Mouse (Mus musculus) left cerebral cortex, adult 6 months (tissue): Measurements from ENCODE around the gene Gm36176. TPM values are rescaled to one million over a fixed set of nuclear protein-coding genes. Genes with fewer than 3 reads are reported as not detected.

ENCODE experiments used
- long read RNA-seq, 2 experiments: library from polyadenylated mRNA; unstranded; transcript quantifications; one replicate each; pipeline ENCODE4 v2.0.0; 2019 to 2020
- polyA plus RNA-seq: library from polyadenylated mRNA; unstranded; fragments of <200 nt; fragmentation: Nextera tagmentation; gene quantifications from 2 replicates; pipeline ENCODE4 v1.2.3, GENCODE M21; 2021

Gm36176 gene
- not detected in 2 replicates for polyA plus RNA-seq
- long read RNA-seq, experiment 1, result 0 reads
- long read RNA-seq, experiment 2, result 0 reads

DNA sequence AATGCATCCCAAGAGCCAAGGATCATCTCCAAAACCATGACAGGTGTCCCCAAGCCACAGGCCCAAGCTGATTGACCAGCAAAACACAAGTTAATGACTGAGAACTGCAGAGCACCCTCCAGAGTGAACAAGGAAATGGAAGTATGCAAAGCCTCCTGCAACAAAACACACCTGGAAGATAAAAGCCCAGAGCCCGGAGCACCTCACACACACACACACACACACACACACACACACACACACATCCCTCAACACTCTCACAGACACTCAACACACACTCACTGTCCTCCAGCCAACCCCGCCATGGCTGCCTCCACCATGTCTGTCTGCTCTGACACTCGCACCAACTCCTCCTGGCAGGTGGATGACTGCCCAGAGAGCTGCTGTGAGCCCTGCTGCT, at the start of gene Gm36176:
Gene Gm36176, plus strand, starts transcription at position 301 of the 400 bp plus-strand sequence.

DNA sequence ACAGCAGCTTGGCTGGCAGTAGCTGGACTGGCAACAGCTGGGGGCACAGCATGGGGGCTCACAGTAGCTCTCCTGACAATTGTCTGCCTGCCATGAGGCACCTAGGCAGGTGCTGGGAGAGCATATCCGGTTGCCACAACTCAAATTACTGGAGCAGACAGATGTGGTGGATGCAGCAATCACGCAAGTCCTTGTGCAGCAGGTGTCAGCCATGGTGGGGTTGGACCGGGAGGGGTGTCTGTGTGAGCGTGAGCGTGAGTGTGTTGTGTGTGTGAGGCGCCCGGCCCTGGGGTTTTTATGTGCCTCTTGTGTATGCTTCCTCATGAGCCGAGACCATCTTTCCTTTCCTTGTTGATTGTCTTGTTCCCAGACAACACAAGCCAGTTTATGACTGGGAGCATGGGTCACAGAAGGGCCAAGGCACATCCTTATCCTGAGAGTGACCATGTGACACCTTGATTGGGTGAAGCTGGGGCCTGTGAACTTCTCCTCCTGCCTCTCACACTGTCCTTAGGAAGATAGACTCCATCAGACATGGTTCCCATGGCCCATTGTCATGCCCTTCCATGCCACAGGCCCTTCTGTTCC, 47.6 kb upstream of the Gm36176 start, which contains the start of gene Gm19668:
Gene Gm19668, minus strand, starts transcription at position 213 of the 588 bp plus-strand sequence.

DNA sequence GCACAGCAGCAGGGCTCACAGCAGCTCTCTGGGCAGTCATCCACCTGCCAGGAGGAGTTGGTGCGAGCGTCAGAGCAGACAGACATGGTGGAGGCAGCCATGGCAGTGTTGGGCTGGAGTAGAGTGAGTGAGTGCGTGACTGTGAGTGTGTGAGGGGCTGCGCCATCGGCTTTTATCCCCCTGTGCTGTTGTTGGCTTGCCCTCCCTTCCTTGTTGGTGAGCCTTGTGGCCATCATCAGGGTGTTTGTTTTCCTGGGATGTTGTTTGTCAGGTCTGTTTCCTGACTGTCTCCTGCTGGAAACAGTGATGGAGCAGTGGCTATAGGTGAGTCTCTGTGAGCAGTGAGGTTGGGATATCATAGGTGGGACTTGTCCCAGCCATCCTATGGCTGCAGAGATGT, 34.9 kb upstream of the Gm36176 start, which contains the start of gene Gm9507:
Gene Gm9507, minus strand, starts transcription at position 101 of the 400 bp plus-strand sequence.

DNA sequence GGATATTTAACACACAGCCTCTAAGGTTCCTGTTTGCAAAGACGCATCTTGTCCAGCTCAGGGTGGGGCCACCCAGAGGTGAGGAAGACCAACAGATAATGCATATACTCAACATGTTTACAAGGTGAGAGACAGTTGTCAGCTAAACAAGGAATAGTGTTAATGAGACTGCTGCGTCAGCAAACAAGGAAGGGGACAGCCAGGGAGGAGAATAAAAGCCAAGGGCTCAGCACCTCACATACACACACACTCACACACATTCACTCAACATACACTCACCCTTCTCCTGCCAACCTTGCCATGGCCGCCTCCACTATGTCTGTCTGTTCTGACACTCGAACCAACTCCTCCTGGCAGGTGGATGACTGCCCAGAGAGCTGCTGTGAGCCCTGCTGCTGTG, 32.2 kb upstream of the Gm36176 start, which contains the start of gene Gm2696:
Gene Gm2696, plus strand, starts transcription at position 301 of the 400 bp plus-strand sequence.

DNA sequence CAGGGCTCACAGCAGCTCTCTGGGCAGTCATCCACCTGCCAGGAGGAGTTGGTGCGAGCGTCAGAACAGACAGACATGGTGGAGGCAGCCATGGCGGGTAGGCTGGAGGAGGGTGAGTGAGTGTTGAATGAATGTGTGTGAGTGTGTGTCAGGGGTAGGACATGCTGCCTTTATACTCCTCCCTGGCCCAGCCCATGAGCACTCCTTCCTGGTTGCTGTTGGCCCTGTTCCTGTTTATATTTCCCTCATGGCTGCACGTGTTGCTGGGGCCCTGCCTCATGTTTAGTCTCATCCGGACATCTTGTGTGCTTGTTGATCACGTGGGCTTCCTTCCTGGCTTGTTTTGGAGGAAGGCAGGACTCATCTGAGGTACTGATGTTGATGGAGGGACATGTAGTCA, 19.7 kb upstream of the Gm36176 start, which contains the start of gene Krtap10-4:
Gene Krtap10-4, minus strand, starts transcription at position 145 of the 400 bp plus-strand sequence.

DNA sequence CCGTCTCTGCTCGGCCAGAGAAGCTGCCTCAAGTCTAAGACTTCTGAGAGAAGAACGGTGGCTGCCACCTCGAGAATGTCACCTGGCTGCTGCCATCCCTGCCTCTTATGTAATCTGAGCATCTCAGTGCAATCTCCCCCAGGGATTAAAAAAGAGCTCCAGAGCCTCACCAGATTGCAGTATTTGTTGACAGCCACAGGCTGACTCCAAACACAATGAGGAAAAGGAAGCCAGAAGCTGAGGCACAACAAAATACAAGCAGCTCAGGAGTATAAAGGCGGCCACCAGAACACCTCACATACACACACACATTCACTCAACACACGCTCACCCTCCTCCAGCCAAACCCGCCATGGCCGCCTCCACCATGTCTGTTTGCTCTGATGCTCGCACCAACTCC, 11.0 kb upstream of the Gm36176 start, which contains the start of gene Krtap10-10:
Gene Krtap10-10, plus strand, starts transcription at position 301 of the 400 bp plus-strand sequence.

DNA sequence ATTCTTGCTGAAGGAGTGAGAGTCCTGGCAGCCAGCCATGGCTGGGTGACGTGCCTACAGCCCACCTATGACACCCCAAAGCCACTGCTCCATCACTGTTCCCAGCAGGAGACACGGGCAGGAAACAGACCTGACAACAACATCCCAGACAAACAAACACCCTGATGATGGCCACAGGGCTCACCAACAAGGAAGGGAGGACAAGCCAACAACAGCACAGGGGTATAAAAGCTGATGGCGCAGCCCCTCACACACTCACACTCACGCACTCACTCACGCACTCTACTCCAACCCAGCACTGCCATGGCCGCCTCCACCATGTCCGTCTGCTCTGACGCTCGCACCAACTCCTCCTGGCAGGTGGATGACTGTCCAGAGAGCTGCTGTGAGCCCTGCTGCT, 6.0 kb downstream of the Gm36176 start, which contains the start of gene Gm10318:
Gene Gm10318, plus strand, starts transcription at position 301 of the 400 bp plus-strand sequence.

DNA sequence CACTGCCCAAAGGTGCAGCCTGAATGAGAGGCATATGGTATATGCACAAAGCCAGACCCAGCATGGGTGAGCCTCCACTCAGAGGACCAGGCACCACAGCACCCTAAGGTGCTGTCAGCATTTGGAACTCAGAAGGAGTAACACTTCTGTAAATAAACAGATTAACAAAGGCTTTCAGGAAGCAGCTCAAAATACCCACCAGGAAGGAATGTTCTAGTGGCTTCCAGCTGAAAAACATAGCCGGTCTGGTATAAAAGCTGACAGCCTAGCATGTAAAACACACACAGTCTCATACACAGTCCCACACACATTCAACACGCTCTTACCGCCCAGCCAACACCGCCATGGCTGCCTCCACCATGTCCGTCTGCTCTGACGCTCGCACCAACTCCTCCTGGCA, 15.1 kb downstream of the Gm36176 start, which contains the start of gene Gm3285:
Gene Gm3285, plus strand, starts transcription at position 301 of the 400 bp plus-strand sequence.

Other genes with a start within 250 kb of the Gm36176 start
- 157 and 188 TPM in 2 replicates for gene Sumo3, start 240.7 kb upstream of the Gm36176 start, polyA plus RNA-seq
- 1.9 and 10.3 TPM in 2 replicates for gene Gm49325, start 240.6 kb upstream of the Gm36176 start, polyA plus RNA-seq
- gene Ube2g2, start 224.5 kb upstream of the Gm36176 start, polyA plus RNA-seq, result 50.9 and 59.2 TPM in 2 replicates
- 0.20 TPM in 2 replicates for gene Tspear, start 160.2 kb upstream of the Gm36176 start, polyA plus RNA-seq
- gene Gm19402, start 156.0 kb upstream of the Gm36176 start, polyA plus RNA-seq, result not detected in 2 replicates
- not detected in 2 replicates for gene Gm9508, start 149.6 kb upstream of the Gm36176 start, polyA plus RNA-seq
- gene Gm10272, start 140.2 kb upstream of the Gm36176 start, polyA plus RNA-seq, result not detected in 2 replicates
- gene Gm10024, start 135.3 kb upstream of the Gm36176 start, polyA plus RNA-seq, result not detected in 2 replicates
- not detected in 2 replicates for gene Gm10142, start 131.0 kb upstream of the Gm36176 start, polyA plus RNA-seq
- gene Krtap12-1, start 126.2 kb upstream of the Gm36176 start, polyA plus RNA-seq, result not detected in 2 replicates
- gene Gm10100, start 120.3 kb upstream of the Gm36176 start, polyA plus RNA-seq, result not detected in 2 replicates
- not detected in 2 replicates for gene Gm18596, start 104.2 kb upstream of the Gm36176 start, polyA plus RNA-seq
- not detected in 2 replicates for gene Gm9736, start 95.4 kb upstream of the Gm36176 start, polyA plus RNA-seq
- not detected in 2 replicates for gene Gm3233, start 87.1 kb upstream of the Gm36176 start, polyA plus RNA-seq
- gene Gm3238, start 75.5 kb upstream of the Gm36176 start, polyA plus RNA-seq, result not detected in 2 replicates
- not detected in 2 replicates for gene Gm7138, start 69.9 kb upstream of the Gm36176 start, polyA plus RNA-seq
- gene Gm3250, start 64.3 kb upstream of the Gm36176 start, polyA plus RNA-seq, result not detected in 2 replicates
- not detected in 2 replicates for gene Gm7137, start 58.6 kb upstream of the Gm36176 start, polyA plus RNA-seq
- not detected in 2 replicates for gene Gm9639, start 51.7 kb upstream of the Gm36176 start, polyA plus RNA-seq
- gene Gm19668, start 47.7 kb upstream of the Gm36176 start, polyA plus RNA-seq, result not detected in 2 replicates
- not detected in 2 replicates for gene Gm9507, start 35.0 kb upstream of the Gm36176 start, polyA plus RNA-seq
- gene Gm2696, start 32.1 kb upstream of the Gm36176 start, polyA plus RNA-seq, result not detected in 2 replicates
- gene Krtap10-4, start 19.7 kb upstream of the Gm36176 start, polyA plus RNA-seq, result not detected in 2 replicates
- gene Krtap10-10, start 10.9 kb upstream of the Gm36176 start, polyA plus RNA-seq, result not detected in 2 replicates
- gene Gm10318, start 6.1 kb downstream of the Gm36176 start, polyA plus RNA-seq, result not detected in 2 replicates
- gene Gm3285, start 15.2 kb downstream of the Gm36176 start, polyA plus RNA-seq, result not detected in 2 replicates
- 4.8 TPM in 2 replicates for gene Lrrc3, start 55.7 kb downstream of the Gm36176 start, polyA plus RNA-seq
- gene Trpm2, start 123.8 kb downstream of the Gm36176 start, polyA plus RNA-seq, result 3.8 and 4.0 TPM in 2 replicates
- 38.1 and 47.5 TPM in 2 replicates for gene 1810043G02Rik, start 131.7 kb downstream of the Gm36176 start, polyA plus RNA-seq
- gene Pfkl, start 163.3 kb downstream of the Gm36176 start, polyA plus RNA-seq, result 67.7 and 71.8 TPM in 2 replicates
- gene Dnmt3l, start 195.1 kb downstream of the Gm36176 start, polyA plus RNA-seq, result 0.84 TPM in 1 of 2 replicates, not detected in the other
- gene Aire, start 196.8 kb downstream of the Gm36176 start, polyA plus RNA-seq, result not detected in 2 replicates
- 1.2 and 2.0 TPM in 2 replicates for gene Icosl, start 222.5 kb downstream of the Gm36176 start, polyA plus RNA-seq